Mouse (Mus musculus): ENCODE measurements around the gene Tex19.1.

DNA sequence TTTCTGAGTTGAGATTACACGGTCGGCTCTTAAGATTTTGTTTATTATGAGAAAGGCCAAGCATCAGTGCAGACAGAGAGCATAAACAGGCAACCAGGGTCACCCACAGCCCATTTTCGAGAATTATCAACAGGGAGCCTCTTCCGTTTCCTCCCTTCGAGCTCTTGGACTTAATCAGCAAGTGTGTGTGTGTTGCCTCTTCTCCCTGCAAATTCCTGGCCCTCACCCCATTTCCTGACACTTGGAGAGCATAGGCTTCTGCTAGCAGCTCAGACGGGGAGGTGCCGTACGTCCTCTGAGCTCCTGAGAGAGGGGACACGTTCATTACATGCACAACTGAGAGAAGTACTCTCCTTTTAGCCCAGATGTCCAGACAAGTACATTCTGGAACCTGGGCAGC is 37.9 kb upstream of the Tex19.1 start:
- no peak for TF ChIP-seq POLR2AphosphoS2 (IDR thresholded peaks at IDR 0.05; ENCODE audit: low read depth, low read length)
- TF ChIP-seq JUND (conservative IDR thresholded peaks at IDR 0.05; ENCODE audit: low read depth, low read length) = no peak
- TF ChIP-seq USF1 (IDR thresholded peaks at IDR 0.05; ENCODE audit: low read depth, low read length) = no peak
- no peak for TF ChIP-seq RCOR1 (conservative IDR thresholded peaks at IDR 0.05; ENCODE audit: low read depth, low read length)
- TF ChIP-seq CTCF (conservative IDR thresholded peaks at IDR 0.05 in 1 of 2, IDR thresholded peaks at IDR 0.05 in 1 of 2; ENCODE audit: low read depth in 2 of 2, low read length in 2 of 2) = no peak
- TF ChIP-seq MAFK (IDR thresholded peaks at IDR 0.05; ENCODE audit: insufficient replicate concordance, low read length) = no peak
- no peak for TF ChIP-seq UBTF (IDR thresholded peaks at IDR 0.05; ENCODE audit: low read depth, low read length)
- no peak for TF ChIP-seq POLR2A (IDR thresholded peaks at IDR 0.05; ENCODE audit: low read depth, low read length)
- no peak for TF ChIP-seq ZMIZ1 (IDR thresholded peaks at IDR 0.05; ENCODE audit: low read depth, low read length)
- no peak for TF ChIP-seq MAZ (IDR thresholded peaks at IDR 0.05; ENCODE audit: low read depth, low read length)
- TF ChIP-seq ZC3H11A (IDR thresholded peaks at IDR 0.05; ENCODE audit: low read depth, low read length) = no peak
- TF ChIP-seq EP300 (IDR thresholded peaks at IDR 0.05; ENCODE audit: low read length) = no peak
- no peak for TF ChIP-seq NELFE (IDR thresholded peaks at IDR 0.05; ENCODE audit: low read depth, low read length)
- TF ChIP-seq BHLHE40 (IDR thresholded peaks at IDR 0.05; ENCODE audit: low read depth, low read length) = no peak
